Mouse (Mus musculus) spleen, postnatal 14 days (tissue): Measurements from ENCODE around the gene Slc26a9.
"Not testable (repeated sequence)": the region's sequence is repeated elsewhere in the genome, so short reads cannot be mapped to it uniquely, and the experiment has no call there.

ENCODE experiments used
- DNase-seq, 2 experiments: peaks; one replicate each; pipeline ENCODE4 v3.0.0; 2021 to 2022; ENCODE audit warnings: low spot score in 2 of 2

Gene Slc26a9

GRCm38 (mm10) chr1:131769296-131769695 lies 25.5 kb downstream of the Slc26a9 start:
- no peak for DNase-seq

DNA sequence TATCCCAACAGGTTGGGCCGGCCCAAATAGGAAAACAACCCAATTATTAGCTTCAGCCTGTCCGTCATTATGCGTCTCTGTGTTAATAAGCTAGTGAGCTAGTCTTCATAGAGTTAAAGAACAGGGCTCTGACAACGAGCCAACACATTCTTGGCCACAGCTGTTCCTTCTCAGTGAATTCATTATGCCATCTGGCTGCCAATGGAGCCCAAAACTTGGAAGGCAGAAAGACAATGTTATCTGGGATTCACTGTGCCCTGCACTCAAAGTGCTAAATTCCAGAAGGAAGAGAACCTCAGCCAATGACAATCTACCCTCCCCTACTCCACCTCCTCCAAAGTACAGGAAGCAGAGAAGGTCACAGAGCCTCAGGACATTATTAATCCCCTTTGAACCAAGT lies 26.8 kb downstream of the Slc26a9 start:
- DNase-seq, result no peak

GRCm38 (mm10) chr1:131771440-131771839 lies 27.6 kb downstream of the Slc26a9 start:
- no peak for DNase-seq

DNA sequence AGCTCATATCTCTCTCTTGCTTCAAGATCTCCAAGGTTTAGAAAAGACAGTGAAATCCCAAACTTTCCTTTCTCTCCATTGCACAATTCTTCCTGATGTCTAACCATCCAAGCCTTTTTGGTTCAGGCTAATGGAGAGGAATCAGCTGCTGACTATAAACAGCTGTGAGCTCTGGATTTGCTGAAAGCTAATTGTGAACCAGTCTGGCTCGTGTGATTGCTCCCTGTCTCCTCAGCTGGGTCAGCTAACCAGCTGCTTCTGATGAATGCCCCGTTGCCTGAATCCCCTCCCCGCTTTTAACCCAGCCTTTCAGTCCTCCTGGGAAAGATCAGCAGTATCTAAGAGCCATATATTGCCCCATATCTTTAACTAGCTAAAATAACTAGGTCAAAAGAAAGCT lies 50.8 kb downstream of the Slc26a9 start:
- DNase-seq, result no peak

DNA sequence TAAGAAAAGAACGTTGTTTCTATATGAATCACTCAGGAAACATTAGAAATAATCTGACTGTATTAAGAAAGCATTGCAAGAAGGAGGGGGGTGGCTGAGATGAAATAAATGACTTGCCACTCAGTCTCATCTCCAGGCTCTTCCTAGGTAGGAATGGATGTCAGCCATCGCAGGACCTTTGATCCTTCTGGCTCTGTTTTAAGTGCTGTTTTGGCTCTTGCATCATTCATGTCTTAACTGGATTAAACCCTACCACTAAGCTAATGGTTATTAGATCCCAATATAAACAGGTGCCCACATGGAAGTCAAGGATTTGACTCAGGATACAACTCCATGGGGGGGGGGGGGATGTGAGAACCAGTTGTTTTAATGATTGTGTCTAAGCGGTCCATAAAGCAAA lies 51.3 kb downstream of the Slc26a9 start:
- DNase-seq, result no peak

DNA sequence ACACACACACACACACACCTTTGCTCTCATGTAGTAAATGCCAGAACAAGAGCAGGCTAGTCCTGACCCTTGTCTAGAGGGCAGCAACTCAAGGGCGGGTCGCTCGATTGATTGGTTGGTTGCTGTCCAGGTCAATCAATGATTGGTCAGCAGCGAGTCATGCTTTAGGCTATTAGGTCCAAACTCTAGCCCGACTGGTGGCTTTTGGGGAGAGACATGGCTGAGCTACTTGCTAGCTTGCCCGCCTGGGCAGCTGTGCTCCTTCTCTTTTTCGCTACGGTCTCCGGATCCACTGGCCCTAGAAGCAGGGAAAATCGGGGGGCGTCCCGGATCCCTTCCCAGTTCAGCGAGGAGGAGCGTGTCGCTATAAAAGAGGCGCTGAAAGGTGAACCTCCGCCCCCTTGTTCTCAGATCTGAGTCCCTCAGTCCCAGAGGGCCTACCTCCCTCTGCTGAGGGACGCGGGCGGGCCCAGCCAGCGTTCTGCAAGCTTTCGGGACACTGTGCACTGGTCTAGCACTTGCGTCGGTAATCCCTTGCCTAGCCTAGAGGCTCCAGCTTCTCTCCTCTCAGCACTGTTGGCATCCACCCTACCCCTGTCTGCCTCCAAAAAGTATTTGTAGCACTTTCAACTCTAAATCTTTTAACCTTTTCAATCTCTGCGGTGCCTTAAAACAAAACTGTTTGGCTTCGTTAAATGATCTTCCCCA lies 53.5 kb downstream of the Slc26a9 start, which contains the start of gene Pm20d1:
Pm20d1 (plus strand) TSS at position 180 of the 708 bp plus-strand sequence.
- DNase-seq, result no peak

DNA sequence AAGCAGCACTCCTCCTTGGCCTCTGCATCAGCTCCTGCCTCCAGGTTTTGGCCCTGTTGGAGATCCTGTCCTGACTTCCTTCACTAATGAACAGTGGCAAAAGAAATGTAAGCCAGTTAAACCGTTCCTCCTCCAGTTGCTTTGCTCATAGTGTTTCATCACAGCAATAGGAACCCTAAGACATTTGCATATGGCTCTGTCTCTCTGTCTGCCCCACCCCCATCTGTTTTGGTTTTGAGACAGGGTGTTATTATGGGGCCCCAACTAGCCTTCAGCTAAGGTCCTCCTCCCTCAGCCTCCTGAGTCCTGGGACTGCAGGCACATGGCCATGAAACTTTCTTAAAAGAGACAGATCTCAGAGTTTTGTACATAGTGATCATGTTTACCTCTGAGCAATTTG lies 56.2 kb downstream of the Slc26a9 start:
- DNase-seq, result no peak

DNA sequence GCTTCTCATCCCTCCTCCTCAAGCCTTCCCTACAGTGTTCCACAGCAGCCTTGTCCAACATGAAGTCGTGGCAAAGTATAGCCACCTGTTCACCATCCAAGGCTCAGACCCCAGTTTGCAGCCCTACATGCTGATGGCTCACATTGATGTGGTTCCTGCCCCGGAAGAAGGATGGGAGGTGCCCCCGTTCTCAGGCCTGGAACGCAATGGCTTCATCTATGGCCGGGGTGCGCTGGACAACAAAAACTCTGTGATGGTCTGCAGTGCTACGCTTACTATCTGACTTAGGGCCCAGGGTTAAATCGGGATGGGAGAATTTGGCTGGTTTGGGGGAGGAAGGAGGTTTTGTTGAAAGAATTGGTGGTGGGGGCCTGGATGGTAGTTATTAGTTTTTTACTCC lies 57.2 kb downstream of the Slc26a9 start:
- no peak for DNase-seq

GRCm38 (mm10) chr1:131802652-131803051 lies 58.8 kb downstream of the Slc26a9 start:
- no peak for DNase-seq

DNA sequence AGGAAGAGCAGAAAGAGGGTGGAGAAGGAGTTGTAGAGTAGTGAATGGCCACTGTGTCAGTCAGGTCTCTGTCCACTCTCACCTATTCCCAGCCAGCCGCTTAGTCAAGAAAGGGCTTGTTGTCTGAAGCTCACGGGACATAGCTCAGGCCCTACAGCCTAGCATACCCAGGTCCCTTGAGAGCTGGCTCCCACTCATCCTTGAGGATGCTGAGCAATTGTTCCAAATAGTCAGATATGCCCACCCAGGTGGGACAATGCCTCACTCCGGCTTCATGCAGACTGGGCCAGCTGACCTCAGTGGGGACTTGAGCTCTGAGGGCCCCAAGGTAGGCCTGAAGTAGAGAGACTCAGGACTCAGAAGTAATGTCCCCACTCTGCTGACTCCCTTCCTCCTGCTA lies 60.3 kb downstream of the Slc26a9 start:
- DNase-seq, result no peak

GRCm38 (mm10) chr1:131808986-131809385 lies 65.2 kb downstream of the Slc26a9 start:
- DNase-seq, result no peak

- no peak for DNase-seq
These were observed 65.8 kb downstream of the Slc26a9 start for GRCm38 (mm10) chr1:131809651-131810050.

GRCm38 (mm10) chr1:131811393-131811792 lies 67.6 kb downstream of the Slc26a9 start:
- no peak for DNase-seq

DNA sequence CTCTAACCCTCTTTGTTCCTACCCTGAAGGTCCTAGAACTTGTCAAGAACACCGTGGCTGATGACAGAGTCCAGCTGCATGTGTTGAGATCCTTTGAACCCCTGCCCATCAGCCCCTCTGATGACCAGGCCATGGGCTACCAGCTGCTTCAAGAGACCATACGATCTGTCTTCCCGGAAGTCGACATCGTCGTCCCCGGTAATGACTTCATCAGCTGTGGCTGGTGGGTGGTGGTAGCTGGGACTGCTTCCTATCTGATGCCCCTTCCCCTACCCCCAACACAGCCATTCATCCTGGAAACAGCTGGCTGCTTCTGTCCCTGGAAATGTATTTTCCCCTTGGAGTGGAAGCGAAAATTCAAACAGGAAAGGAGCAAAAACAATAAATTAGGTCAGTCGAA lies 68.2 kb downstream of the Slc26a9 start:
- no peak for DNase-seq

DNA sequence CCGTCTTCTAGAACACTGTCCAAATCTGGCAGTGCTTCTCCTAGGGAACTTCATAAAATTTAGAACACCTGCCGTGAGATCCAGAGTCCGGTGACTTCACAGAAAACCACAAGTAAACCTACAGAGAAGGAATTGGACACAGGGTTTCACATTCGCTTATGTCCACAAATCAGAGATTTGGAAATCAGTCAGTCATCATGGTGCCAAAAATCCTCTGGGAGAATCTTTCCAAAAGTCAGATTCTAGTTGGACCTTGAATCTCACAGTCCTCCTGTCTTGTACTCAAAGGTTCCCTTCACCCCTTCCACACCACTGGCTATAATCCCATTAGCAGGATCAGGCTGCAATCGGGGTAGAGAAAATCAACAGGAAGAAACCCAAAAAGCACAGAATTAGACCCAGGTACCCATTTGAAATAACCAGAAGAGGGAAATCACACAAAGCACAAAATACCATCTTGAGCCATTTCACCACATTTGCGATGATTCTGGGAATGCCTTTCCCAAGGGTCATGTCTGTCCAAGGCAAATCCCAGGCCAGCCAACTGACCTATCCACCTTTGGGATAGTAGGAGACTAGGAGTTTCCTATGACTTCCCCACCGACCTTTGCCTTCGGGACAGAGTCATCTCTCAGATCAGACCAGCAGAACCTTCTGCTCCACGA lies 68.9 kb downstream of the Slc26a9 start:
- DNase-seq, result no peak

DNA sequence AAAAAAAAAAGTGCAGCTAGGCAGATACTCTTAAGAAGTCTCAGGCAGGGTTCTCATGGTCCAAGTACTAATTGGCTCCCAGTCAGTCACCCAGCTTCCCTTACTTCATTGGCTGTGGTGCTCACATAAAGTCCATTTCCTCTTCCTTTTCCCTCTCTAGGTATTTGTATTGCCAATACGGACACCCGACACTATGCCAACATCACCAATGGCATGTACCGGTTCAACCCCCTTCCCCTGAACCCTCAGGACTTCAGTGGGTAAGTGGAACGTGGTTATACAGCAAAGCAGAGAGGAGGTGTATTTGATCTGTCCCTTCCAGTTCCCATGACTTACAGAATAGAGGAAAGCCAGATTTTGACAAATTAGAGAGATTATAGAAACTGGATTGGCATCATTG lies 69.9 kb downstream of the Slc26a9 start:
- no peak for DNase-seq

DNA sequence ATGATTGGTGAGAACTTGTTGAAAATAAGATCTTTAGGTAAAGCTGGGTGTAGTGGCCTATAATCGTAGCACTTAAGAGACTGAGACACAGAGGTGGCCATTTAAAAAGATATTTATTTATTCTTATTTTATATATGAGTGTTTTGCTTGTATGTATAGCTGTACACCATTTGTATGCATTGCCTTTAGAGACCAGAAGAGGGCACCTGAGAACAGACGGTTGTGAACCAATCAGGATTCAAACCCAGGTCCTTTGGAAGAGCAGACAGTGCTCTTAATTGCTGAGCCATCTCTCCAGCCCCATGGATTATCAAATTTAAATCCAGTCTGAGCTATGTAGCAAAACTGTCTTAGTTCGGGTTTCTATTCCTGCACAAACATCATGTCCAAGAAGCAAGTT lies 70.4 kb downstream of the Slc26a9 start:
- no peak for DNase-seq

GRCm38 (mm10) chr1:131816886-131817285 lies 73.1 kb downstream of the Slc26a9 start:
- no peak for DNase-seq

DNA sequence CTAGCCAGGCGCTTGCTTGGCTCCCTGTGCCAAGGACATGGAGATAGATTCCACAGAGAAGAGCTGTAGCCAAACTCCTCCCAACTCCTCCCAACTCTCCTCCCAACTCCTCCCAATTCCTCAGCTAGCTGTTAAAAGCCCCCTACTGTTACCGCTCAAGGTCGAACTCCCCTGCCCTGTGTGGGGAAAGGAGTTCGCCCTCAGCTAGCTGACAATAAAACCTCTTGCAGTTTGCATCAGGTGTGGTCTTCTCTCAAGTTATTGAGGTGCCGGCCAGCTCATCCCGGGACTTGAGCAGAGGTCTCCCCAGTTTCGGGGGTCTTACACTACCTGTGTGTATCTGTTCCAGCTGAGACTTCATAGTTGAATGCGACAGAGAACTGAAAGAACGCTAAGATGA lies 76.5 kb downstream of the Slc26a9 start:
- not testable (repeated sequence) for DNase-seq

DNA sequence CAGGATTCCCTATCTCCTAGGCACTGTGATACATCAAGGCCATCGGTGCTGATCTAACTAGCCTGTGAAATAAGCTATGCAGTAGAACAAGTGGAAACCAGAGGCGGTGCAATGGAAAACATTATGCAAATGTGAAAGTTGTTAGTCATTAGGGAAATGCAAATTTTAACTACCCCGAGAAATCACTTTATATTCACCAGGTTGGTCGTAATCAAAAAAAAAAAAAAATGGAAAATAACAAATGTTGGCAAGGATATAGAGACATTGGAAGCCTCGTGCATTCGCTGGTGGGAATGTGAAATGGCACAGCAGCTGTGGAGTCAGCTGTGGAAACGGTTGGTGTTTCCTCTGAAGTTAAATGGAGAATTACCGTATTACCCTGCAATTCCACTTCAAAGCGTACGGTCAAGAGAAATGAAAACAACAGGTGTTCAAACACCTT lies 77.1 kb downstream of the Slc26a9 start:
- no peak for DNase-seq
